Mouse (Mus musculus): ENCODE measurements around the gene Trmt10c. TPM values are rescaled to one million over a fixed set of nuclear protein-coding genes. Genes with fewer than 3 reads are reported as not detected.
"Not testable (repeated sequence)": the region's sequence is repeated elsewhere in the genome, so short reads cannot be mapped to it uniquely, and the experiment has no call there.

Gene Trmt10c
- total RNA-seq (2018; cell fraction: chromatin; rRNA removed): 10 to 100 TPM in 7 of 26 experiments, 1 to 10 TPM in 19; 1.2 to 17.7 (median 5.6) TPM
- 10 to 100 TPM in 14 of 26 experiments, 1 to 10 TPM in 12; 4.6 to 15.8 (median 11.6) TPM for total RNA-seq (2018; cell fraction: cytosol; rRNA removed)
- total RNA-seq (2018; cell fraction: nucleus; rRNA removed): 10 to 100 TPM in 8 of 26 experiments, 1 to 10 TPM in 18; 2.3 to 24.0 (median 6.9) TPM
- polyA plus RNA-seq (2018): 10.5 to 28.3 TPM (median 22.9 TPM) in 3 replicates

DNA sequence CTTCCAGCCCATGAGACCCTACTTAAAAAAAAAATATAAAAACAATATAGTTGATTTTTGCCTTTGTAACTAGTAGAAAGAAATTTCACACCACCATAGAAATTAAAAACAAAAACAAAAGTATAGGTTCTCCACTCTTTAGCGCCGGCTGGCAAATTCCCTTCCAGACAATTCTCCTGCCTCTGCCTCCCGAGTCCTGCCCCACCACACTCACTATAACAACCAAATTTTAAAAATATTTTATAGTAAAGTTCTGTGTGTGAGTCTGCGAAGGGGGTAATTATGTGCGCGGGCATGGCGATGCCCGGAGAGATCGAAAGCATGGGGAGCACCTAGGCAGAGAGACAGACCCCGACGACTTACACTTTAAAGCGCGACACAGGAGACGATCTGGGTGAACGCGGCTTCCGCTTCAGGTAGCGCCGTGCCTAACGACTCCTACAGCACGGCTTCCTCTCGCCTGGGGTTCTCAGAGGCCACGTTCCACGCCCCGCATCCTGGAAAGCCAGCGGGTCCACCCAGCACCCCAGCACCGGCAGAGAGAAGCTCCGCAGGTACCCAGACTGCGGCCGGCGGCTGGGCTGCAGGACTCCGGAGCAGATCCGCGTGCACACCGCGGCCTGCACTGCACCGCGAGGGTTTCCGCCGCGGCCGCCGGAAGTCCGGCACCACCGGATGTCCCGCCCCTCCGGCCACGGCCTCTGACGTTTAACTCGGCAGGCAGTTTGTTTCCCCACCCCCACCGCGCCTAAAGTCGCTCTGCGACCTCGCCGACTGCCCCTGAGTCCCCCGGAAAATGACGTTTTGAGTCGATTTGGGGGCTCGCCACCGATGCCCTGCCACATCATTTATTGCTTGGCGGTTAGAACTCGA, at the start of gene Trmt10c:
Gene Trmt10c, minus strand, starts transcription at position 682 of the 873 bp plus-strand sequence.
- H3K4me3 ChIP-seq (ENCODE audit: inconsistent target): peak within 1 kb of the TSS; percentile 93
- H3K79me2 ChIP-seq (ENCODE audit: inconsistent target): peaks cover 51% of the 10 kb centered on the region
- under 1% methylated on average over 59 of the region's 63 CpGs for WGBS (ENCODE audit: missing documents)
- H3K27ac ChIP-seq: peak within 1 kb of the TSS; percentile 74
- peaks cover 14% of the 10 kb centered on the region; the same call in 1 of the 2 replicates for H3K36me3 ChIP-seq (ENCODE audit: inconsistent target)

GRCm38 (mm10) chr16:56086336-56086735, 48.7 kb upstream of the Trmt10c start:
- no peaks in the 10 kb centered on the region; the same call in 1 of the 2 replicates for H3K79me2 ChIP-seq (ENCODE audit: inconsistent target)
- WGBS (ENCODE audit: missing documents): 100% methylated on average over 1 of the region's 2 CpGs
- H3K27ac ChIP-seq: no peak overlapping the region
- no peak overlapping the region for H3K4me3 ChIP-seq (ENCODE audit: inconsistent target)
- H3K36me3 ChIP-seq (ENCODE audit: inconsistent target): 0 out of 2 replicates have a peak, but pooled peaks cover 3% of the 10 kb centered on the region

GRCm38 (mm10) chr16:56081691-56082090, 44.1 kb upstream of the Trmt10c start:
- Histone ChIP-seq H3K27ac (no peak overlapping the region), H3K4me3 (ENCODE audit: inconsistent target) (no peak overlapping the region), H3K79me2 (ENCODE audit: inconsistent target) (peaks cover 27% of the 10 kb centered on the region), H3K36me3 (ENCODE audit: inconsistent target) (0 out of 2 replicates have a peak, but pooled peaks cover 3% of the 10 kb centered on the region)
- 86% methylated on average over 4 of the region's 4 CpGs for WGBS (ENCODE audit: missing documents)

DNA sequence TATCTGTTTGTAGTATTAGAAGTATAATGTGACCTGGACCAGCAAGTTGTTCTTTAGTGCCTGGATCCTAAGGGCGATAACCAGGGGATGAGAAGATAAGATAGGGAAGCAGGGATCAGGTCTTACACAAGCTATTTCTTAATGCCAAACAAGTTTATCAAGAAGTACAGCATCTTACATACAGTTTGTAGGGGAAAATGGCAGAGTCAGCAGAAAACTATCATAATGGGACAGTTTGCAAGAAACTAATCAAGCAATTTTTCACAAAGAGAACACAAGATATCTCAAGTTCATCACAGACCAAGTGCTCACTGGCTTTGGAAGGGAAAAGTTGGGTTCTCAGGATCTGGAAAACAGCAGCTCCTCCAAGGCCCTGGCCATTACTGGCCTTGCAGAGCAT, 41.8 kb upstream of the Trmt10c start:
- H3K36me3 ChIP-seq (ENCODE audit: inconsistent target): no peaks in the 10 kb centered on the region
- H3K4me3 ChIP-seq (ENCODE audit: inconsistent target): no peak overlapping the region
- H3K27ac ChIP-seq: no peak overlapping the region
- H3K79me2 ChIP-seq (ENCODE audit: inconsistent target): peaks cover 36% of the 10 kb centered on the region
- WGBS (ENCODE audit: missing documents): 92% methylated on average over 1 of the region's 1 CpGs

DNA sequence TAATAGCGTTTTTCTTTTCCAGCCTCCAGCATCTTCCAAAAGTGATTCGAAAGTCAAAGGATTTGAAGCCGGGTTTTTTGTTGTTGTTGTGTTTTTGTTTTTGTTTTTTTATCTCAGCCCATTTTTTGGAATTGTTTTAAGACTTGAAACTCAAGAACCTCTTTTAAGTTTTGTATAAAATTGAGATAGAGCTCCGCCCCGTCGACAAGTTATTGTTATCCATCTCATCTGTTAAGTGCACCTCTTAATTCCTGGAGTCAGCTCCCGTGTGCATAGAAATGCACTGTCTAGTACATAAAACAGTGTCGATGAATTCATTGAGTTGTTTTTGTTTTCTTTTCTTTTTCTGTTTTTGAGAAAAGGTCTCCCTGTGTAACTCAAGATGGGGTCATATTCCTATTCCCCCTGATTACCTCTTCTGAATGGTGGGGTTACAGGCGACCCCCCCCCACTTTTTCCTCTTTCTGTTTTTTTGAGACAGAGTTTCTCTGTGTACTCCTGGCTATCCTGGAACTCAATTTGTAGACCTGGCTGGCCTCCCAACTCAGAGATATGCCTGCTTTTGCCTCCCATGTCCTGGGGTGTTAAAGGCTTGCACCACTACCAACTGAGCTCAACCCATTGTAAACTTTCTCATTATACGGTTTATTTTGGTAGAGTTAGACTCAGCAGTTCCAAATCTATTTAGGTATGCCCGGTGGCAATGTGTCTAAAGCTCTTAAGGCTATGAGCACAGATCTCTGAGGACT, 38.7 kb upstream of the Trmt10c start:
- Histone ChIP-seq H3K79me2 (ENCODE audit: inconsistent target) (peaks cover 36% of the 10 kb centered on the region), H3K36me3 (ENCODE audit: inconsistent target) (no peaks in the 10 kb centered on the region), H3K27ac (peak overlapping the region; percentile 54), H3K4me3 (ENCODE audit: inconsistent target) (peak overlapping the region; percentile 81)
- 17% methylated on average over 11 of the region's 11 CpGs for WGBS (ENCODE audit: missing documents)

GRCm38 (mm10) chr16:56075222-56076111, 37.8 kb upstream of the Trmt10c start:
- under 1% methylated on average over 32 of the region's 66 CpGs for WGBS (ENCODE audit: missing documents)
- no peaks in the 10 kb centered on the region for H3K36me3 ChIP-seq (ENCODE audit: inconsistent target)
- peak overlapping the region; percentile 81 for H3K4me3 ChIP-seq (ENCODE audit: inconsistent target)
- peaks cover 36% of the 10 kb centered on the region for H3K79me2 ChIP-seq (ENCODE audit: inconsistent target)
- H3K27ac ChIP-seq: peak overlapping the region; percentile 54

- 78% methylated on average over 5 of the region's 5 CpGs for whole genome bisulfite sequencing (ENCODE audit: missing documents)
- peaks cover 36% of the 10 kb centered on the region for H3K79me2 ChIP-seq (ENCODE audit: inconsistent target)
- H3K4me3 ChIP-seq (ENCODE audit: inconsistent target): no peak overlapping the region
- no peaks in the 10 kb centered on the region for H3K36me3 ChIP-seq (ENCODE audit: inconsistent target)
- 0 out of 2 replicates have a peak overlapping the region, but pooled peaks have one; percentile 22 for H3K27ac ChIP-seq
Observed at GRCm38 (mm10) chr16:56074565-56074964, 36.9 kb upstream of the Trmt10c start.

DNA sequence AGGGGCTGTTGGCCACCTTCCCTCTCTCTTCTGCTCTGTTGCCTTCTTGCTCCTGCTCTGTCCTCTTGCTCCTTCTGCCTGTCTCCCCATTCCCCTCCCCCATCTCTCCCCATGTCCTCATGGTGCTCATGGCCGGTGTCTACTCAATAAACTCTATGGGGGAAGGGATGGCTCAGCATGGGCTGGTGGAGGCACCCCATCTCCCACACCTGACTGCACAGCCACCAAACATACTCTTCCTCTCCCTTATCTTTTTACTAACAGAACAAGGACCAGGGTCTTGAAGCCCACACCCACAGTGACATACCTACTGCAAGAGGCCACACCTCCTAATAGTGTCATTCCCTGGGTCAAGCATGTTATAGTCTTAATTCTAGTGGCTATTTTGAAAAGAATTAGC, 36.5 kb upstream of the Trmt10c start:
- no peak overlapping the region for H3K27ac ChIP-seq
- no peak overlapping the region for H3K4me3 ChIP-seq (ENCODE audit: inconsistent target)
- WGBS (ENCODE audit: missing documents): 100% methylated on average over 1 of the region's 1 CpGs
- H3K79me2 ChIP-seq (ENCODE audit: inconsistent target): peaks cover 34% of the 10 kb centered on the region
- no peaks in the 10 kb centered on the region for H3K36me3 ChIP-seq (ENCODE audit: inconsistent target)

DNA sequence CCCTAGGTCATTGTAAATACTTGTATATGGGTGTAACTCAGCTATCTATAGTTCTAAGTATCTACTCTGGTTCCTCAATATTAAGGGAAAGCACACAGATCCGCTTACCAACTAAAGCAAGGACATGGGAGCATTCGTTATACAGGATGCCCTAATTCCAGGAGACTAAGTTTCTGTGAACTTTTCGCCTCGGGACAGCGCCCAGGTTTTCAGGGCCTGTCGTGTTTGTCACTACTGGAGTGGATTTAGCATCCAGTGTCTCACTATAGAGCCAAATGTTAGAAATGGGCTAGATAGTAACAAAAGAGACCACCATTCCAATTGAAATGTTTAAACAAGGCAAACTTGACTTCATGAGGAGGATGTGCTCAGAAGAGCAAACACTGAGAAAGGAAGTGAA, 35.5 kb upstream of the Trmt10c start:
- H3K36me3 ChIP-seq (ENCODE audit: inconsistent target); H3K4me3 ChIP-seq (ENCODE audit: inconsistent target); H3K27ac ChIP-seq: not testable (repeated sequence)
- WGBS (ENCODE audit: missing documents): 98% methylated on average over 6 of the region's 6 CpGs
- peaks cover 24% of the 10 kb centered on the region for H3K79me2 ChIP-seq (ENCODE audit: inconsistent target)

- Histone ChIP-seq H3K27ac (no peak overlapping the region), H3K79me2 (ENCODE audit: inconsistent target) (peaks cover 18% of the 10 kb centered on the region), H3K36me3 (ENCODE audit: inconsistent target) (no peaks in the 10 kb centered on the region), H3K4me3 (ENCODE audit: inconsistent target) (no peak overlapping the region)
- WGBS (ENCODE audit: missing documents): 87% methylated on average over 6 of the region's 6 CpGs
Observed at GRCm38 (mm10) chr16:56072533-56072932, 34.9 kb upstream of the Trmt10c start.

DNA sequence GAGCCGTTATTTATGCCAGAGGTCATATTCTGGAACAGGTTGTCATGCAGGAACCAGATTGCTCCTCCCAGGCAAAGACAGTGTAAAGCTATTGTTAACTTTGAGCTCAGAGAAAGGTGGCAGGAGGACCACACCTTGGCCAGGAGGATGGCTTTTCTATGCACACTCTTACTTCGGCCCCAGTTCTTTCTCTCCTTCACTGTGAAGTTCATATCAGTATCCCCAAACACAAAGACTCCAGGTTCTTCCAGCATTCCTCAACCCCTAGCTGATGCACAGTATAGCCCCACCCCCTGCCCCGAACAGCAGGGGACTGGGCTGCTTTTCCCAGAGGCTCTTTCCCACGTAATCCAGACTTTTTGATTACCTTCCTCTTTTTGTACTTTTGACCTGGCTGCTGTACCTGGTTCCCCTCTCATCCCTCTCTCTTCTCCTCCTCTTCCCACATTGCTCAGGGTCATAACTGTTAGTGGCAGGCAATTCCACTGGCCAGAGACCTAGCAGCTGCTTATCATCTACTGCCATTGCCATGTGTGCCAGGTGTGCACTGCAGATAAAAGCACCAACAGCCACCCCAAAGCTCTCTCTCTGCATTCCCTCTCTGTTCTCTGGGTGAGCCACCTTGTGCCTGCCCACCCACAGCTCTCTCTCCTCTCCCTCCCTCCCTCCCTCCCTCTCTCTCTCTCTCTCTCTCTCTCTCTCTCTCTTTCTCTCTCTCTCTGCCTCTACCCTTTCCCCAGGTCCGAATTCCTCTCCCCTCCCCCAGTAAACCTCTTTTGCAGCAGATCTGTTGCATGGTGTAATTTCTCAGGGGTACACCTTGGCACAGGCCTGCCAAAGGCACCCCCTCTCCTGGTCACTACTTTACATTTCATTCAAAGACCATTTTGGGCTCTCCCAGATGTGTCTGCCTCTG, 34.0 kb upstream of the Trmt10c start:
- no peak overlapping the region for H3K4me3 ChIP-seq (ENCODE audit: inconsistent target)
- H3K36me3 ChIP-seq (ENCODE audit: inconsistent target): no peaks in the 10 kb centered on the region
- 85% methylated on average over 4 of the region's 5 CpGs for WGBS (ENCODE audit: missing documents)
- peaks cover 8% of the 10 kb centered on the region for H3K79me2 ChIP-seq (ENCODE audit: inconsistent target)
- H3K27ac ChIP-seq: no peak overlapping the region

DNA sequence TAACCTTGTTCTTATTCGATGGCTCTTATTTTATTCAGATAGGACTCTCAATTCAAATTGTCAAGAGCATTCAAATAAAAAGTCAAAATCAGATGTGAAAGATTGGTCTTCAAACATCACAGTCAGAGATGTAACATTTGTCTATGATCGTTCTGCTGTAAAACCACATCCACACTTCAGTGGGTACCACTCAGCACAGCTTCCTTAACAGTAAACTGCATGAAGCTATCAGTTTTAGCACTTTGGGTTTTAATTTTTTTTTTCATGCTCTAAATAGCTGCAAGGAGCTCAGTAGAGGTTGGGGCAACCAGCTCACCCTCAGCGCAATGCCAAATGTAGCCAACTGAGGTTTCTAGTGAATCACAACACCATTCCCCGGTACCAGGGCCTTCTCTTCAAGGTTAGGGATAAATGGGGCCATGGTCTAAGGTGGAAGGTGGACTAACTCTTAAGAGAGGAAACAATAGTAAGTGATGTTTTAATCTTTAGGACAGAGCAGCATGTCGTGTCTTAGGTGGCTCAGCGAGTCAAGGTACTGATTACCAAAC, 31.0 kb upstream of the Trmt10c start:
- Histone ChIP-seq H3K36me3 (ENCODE audit: inconsistent target) (no peaks in the 10 kb centered on the region), H3K4me3 (ENCODE audit: inconsistent target) (no peak overlapping the region), H3K79me2 (ENCODE audit: inconsistent target) (no peaks in the 10 kb centered on the region), H3K27ac (no peak overlapping the region)
- WGBS (ENCODE audit: missing documents): 95% methylated on average over 6 of the region's 6 CpGs

- Histone ChIP-seq H3K79me2 (ENCODE audit: inconsistent target) (no peaks in the 10 kb centered on the region), H3K27ac (no peak overlapping the region), H3K4me3 (ENCODE audit: inconsistent target) (no peak overlapping the region), H3K36me3 (ENCODE audit: inconsistent target) (no peaks in the 10 kb centered on the region)
- 67% methylated on average over 8 of the region's 8 CpGs for WGBS (ENCODE audit: missing documents)
Observed at GRCm38 (mm10) chr16:56066113-56066512, 28.5 kb upstream of the Trmt10c start.
